Mouse (Mus musculus): ENCODE data around the gene Rab26.

The Rab26 gene

GRCm38 (mm10) chr17:24514270-24515257 lies 19.4 kb downstream of the Rab26 start:
- DNase-seq (ENCODE audit: extremely low spot score, low read depth, low spot score): no peak

- DNase-seq (ENCODE audit: extremely low spot score, low read depth, low spot score): no peak
These were observed 20.4 kb downstream of the Rab26 start for GRCm38 (mm10) chr17:24513609-24514008.

- no peak for DNase-seq (ENCODE audit: extremely low spot score, low read depth, low spot score)
These were observed 26.1 kb downstream of the Rab26 start for GRCm38 (mm10) chr17:24507806-24508460.

- DNase-seq (ENCODE audit: extremely low spot score, low read depth, low spot score): no peak
These were observed 26.8 kb downstream of the Rab26 start for GRCm38 (mm10) chr17:24507129-24507664.

- no peak for DNase-seq (ENCODE audit: extremely low spot score, low read depth, low spot score)
These were observed 27.5 kb downstream of the Rab26 start for GRCm38 (mm10) chr17:24506332-24507070.

- no peak for DNase-seq (ENCODE audit: extremely low spot score, low read depth, low spot score)
These were observed 28.6 kb downstream of the Rab26 start for GRCm38 (mm10) chr17:24505286-24505955.

- DNase-seq (ENCODE audit: extremely low spot score, low read depth, low spot score): no peak
These were observed 29.9 kb downstream of the Rab26 start for GRCm38 (mm10) chr17:24504085-24504484.

- no peak for DNase-seq (ENCODE audit: extremely low spot score, low read depth, low spot score)
These were observed 31.8 kb downstream of the Rab26 start for GRCm38 (mm10) chr17:24502208-24502607.

- no peak for DNase-seq (ENCODE audit: extremely low spot score, low read depth, low spot score)
These were observed 38.0 kb downstream of the Rab26 start for GRCm38 (mm10) chr17:24496026-24496425.

GRCm38 (mm10) chr17:24495443-24495842 lies 38.6 kb downstream of the Rab26 start:
- no peak for DNase-seq (ENCODE audit: extremely low spot score, low read depth, low spot score)

- DNase-seq (ENCODE audit: extremely low spot score, low read depth, low spot score): peak; percentile 31
These were observed 39.2 kb downstream of the Rab26 start for GRCm38 (mm10) chr17:24494627-24495335.

GRCm38 (mm10) chr17:24490399-24490798 lies 43.6 kb downstream of the Rab26 start:
- no peak for DNase-seq (ENCODE audit: extremely low spot score, low read depth, low spot score)

GRCm38 (mm10) chr17:24489265-24490030 lies 44.6 kb downstream of the Rab26 start:
- DNase-seq (ENCODE audit: extremely low spot score, low read depth, low spot score): no peak

GRCm38 (mm10) chr17:24488662-24489264 lies 45.2 kb downstream of the Rab26 start:
- DNase-seq (ENCODE audit: extremely low spot score, low read depth, low spot score): no peak

- no peak for DNase-seq (ENCODE audit: extremely low spot score, low read depth, low spot score)
These were observed 45.8 kb downstream of the Rab26 start, which contains the start of gene Caskin1 for GRCm38 (mm10) chr17:24488186-24488661. TSS of gene Caskin1 (plus strand) at chr17:24488601.

GRCm38 (mm10) chr17:24485090-24485860 lies 48.7 kb downstream of the Rab26 start:
- no peak for DNase-seq (ENCODE audit: extremely low spot score, low read depth, low spot score)

GRCm38 (mm10) chr17:24483495-24483894 lies 50.5 kb downstream of the Rab26 start:
- DNase-seq (ENCODE audit: extremely low spot score, low read depth, low spot score): no peak
